Mouse (Mus musculus) adrenal gland, adult 8-10 months (tissue): ENCODE measurements around the gene Apoh. TPM values are rescaled to one million over a fixed set of nuclear protein-coding genes. Genes with fewer than 3 reads are reported as not detected.

ENCODE experiments used
- total RNA-seq, 4 experiments: library from RNA; stranded (reverse); gene quantifications; 2 replicates each; pipeline ENCODE4 v1.2.4; 2022

Apoh gene
- total RNA-seq, 4 experiments from 2014 or later = 0.31 to 1.5 (median 1.5) TPM; not detected in 1

Other genes starting within 250 kb of the Apoh start
- gene Prkca, start 574 bp downstream of the Apoh start, total RNA-seq = 10 to 100 TPM in 3 of 4 experiments, 1 to 10 TPM in 1; 9.0 to 12.0 (median 10.6) TPM
- gene Cep112, start 81.8 kb downstream of the Apoh start, total RNA-seq = 10 to 100 TPM in 3 of 4 experiments, 1 to 10 TPM in 1; 5.7 to 19.4 (median 15.1) TPM